Mouse (Mus musculus): ENCODE data around the gene Stk40. TPM values are rescaled to one million over a fixed set of nuclear protein-coding genes. Genes with fewer than 3 reads are reported as not detected.

The Stk40 gene
- polyA plus RNA-seq, 1 experiment from 2014 or later, result 26.5 TPM

DNA sequence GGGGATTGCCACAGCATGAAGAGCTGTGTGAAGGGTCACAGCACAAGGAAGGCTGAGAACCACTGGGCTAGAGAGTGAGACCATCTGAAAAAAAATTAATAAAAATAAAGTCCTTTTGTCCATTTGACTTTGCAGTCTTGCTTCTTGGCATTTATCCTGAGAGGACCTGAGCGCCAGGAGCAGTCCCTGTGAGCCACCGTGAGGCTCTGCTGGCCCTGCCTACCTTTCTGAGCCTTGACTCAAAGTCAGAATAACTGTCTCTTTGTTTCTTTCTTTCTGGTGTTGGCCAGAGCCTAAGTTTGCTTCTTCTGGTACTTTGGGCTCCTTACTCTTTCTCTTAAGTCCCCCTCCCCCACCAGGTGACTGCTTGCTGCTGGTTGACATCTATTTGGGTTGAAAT is 16.7 kb downstream of the Stk40 start:
- DNase-seq (ENCODE audit: low spot score), result no peak

DNA sequence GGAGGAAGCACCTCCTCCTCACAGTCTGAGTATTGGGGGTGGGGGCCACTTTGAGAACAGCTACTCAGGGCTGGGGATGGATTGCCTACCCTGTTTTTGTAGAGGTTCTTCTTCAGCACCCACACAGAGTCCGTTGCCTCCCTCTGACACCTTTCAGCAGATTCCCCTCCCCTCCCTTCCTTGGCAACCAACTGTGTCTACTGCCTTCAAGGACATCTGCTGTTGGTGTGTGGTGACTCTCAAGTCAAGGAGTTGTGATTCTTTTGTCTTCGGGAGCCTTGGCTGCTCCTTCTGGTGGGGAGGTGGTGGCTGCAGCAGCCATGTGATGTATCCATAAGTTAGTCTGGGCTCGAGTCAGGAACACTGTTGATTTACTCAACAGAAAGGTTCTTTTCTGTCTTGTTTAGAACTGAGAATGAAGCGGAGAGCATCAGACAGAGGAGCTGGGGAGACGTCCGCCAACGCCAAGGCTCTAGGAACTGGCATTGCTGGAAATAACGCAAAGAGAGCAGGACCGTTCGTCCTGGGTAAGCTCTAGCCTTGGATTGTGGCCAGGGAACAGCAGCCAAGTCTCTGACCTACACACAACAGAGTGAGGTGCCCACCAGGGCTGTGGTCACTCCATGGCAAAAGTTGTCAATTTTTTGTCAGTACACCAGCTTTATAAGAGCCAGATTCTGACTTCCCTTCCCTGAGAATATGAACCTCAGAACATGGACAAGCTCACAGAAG is 19.7 kb downstream of the Stk40 start:
- DNase-seq (ENCODE audit: low spot score), result no peak

DNA sequence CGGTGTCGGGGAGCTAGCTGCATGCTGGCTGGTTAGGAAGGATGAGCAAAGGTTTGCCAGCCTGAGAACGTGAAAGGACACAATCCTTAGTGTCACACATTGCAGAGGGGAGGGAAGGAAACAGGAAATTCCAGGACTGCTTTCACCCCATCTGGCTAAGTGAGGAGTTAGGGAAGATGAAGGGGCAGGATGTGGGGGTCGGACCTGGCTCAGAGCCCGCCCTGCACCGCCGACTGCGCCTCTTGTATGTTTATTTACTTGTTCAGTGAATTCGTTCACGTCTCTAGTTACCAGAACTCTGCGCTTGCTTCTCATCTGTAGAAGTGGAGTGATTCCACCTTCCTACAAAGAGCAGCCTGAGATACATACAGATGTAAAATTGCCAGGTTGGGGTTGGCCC is 26.7 kb downstream of the Stk40 start:
- DNase-seq (ENCODE audit: low spot score), result no peak

DNA sequence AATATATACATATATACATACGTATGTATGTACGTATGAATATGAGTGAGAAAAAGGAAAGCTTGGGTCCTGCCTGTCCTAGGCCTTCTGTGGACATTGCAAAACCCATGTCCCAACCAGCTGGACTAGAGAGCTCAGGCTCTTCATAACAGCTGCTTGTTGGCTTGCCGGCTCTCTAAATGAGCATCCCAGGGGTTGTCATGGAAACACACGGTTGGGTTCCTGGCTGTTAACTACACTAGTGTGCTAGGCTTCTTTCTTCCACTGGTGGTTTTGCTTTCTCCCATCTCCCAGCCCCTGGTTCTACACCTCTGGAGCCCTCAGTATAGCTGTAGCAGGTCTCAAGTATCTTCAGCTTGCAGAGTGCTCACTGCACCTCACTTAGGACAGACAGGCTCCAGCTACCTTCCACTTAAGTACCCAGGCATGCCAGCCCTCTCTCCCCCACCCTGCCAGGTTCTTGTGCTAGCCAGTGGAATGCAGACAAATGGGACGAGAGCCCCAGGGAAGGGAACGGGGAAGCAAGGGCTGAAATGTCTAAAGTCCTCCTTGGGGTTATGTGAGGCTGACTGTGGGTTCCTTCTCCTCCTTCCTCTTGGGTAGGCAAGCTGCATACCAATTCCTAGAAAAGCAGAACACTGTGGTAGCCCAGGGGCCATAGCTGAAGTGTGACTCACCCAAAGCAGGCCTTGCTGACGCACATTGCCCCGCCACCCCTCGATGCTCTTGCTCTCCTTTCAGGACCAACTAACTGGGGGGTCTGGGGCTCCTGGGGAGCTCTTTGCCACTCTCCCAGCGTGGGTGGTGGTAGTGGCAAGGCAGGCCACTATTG is 27.7 kb downstream of the Stk40 start:
- no peak for DNase-seq (ENCODE audit: low spot score)

DNA sequence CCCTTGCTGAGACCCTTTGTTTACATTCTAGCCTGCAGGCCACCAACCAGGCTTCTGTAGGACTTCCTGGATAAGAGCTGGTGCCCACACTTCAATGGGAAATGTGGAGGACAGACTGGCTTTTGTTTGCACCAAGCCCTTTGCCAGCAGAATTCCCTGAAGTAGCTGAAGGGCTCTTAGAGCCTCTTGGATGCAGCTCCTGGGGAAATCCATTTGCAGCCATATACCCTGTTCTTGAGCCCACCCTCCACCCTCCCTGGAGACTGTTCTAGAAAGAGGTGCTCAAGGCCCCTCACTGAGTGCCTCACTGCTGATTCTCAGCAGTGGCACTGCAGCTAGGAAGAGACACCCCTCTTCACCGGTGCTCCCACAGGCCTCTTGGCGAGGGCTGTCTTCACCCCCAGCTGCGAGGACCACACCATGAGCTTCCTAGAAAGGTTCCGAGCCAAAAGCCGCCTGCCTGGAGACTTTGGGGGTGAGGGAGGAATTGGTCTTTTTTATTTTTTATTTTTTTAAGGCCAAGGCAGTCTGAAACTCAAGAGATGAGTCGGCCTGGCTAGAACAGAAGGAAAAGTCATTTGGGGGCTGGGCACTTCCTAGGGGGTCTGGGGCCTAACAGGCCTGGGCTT is 29.0 kb downstream of the Stk40 start:
- no peak for DNase-seq (ENCODE audit: low spot score)

DNA sequence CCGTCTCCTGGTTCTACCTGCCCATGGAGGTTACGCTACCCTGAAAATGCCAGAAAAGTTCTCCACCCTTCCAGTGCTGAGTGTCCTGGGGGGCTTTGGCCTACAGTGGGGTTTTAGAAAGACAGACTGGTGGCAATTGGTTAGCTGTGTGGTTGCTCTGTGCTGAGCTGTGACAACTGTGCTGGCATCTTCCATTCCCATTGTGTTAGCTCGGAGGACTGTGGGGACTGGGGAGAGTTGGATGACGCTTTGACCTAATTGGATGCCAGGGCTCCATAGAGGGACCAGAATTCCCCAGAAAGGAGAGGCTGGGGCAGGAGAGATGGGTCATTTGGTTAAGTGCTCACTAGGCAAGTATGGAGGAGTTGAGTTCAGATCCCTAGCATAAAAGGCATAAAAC is 30.5 kb downstream of the Stk40 start:
- no peak for DNase-seq (ENCODE audit: low spot score)

DNA sequence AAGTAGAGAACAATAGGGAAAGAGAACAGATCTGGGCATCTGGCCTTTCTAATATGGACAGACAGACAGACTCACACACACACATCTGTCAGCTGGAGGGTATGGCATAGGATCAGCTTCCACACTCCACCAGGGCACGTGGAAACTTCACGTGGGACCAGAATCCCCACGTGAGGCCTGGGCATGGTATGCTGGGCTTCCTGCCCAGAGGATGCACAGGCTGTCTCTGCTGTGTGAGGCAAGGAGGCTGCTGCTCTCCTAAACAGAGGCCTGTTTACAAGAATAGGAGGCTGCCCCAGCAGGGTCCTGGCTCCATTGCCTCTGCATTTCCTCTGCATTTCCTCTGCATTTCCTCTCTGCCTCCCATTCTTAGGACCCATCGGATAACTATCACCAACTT is 30.9 kb downstream of the Stk40 start:
- no peak for DNase-seq (ENCODE audit: low spot score)

DNA sequence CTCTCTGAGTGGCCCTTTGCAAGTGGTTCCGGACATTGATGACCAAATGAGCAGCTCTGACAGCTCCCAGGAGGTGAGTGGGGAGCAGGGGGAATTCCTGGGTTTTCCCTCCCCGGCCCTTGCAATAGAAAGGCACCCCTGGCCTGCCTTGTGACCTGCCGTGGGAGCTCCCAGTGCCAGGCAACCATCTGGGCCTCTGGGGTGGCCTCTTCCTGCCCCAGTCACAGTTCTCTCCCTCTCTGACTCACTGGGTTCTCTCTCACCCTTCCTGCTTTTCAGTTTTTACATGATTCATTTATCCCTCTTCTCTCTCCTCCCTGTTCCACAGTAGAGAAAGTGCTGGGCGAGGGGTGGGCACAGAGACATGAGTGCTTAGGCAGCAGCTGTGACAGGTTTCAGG is 34.0 kb downstream of the Stk40 start:
- no peak for DNase-seq (ENCODE audit: low spot score)

DNA sequence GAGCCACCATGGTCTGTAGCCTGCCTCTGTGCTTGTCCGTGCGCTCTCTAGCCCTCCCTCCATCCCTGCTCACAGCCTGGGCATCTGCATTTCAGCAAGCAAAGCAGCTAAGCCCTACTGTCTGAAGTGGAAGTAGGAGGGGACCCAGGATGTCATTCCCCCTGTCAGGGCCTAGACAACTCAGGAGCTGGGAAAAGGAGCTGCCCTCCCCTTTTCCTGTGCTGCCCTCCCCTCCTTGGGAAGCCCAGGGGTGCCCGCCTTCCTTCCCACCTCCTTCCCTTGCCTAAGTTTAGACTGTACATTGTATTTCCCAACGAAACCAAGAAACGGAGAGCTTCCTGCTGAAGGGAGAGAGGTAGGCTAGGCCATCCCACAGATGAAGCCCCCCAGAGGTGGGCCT is 37.3 kb downstream of the Stk40 start:
- DNase-seq (ENCODE audit: low spot score), result no peak

DNA sequence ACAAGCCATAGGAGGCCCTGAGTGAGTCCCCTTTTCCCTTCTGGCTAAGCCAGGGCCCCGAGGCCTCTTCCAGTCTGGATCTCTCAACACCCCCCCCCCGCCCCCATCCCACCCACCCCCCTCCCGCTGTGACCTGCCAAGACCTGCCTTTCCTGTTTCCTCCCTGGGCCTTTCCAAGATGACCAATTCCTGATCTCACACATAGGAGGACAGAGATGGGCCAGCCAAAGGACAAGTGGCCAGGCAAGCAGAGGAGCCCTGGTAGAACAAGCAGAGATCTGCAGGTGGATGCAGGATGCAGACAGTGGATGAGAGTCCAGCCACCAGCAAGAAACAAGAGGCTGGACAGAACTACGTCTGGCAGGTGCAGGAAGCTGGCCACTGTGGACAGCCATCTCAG is 41.6 kb downstream of the Stk40 start:
- DNase-seq (ENCODE audit: low spot score), result no peak

DNA sequence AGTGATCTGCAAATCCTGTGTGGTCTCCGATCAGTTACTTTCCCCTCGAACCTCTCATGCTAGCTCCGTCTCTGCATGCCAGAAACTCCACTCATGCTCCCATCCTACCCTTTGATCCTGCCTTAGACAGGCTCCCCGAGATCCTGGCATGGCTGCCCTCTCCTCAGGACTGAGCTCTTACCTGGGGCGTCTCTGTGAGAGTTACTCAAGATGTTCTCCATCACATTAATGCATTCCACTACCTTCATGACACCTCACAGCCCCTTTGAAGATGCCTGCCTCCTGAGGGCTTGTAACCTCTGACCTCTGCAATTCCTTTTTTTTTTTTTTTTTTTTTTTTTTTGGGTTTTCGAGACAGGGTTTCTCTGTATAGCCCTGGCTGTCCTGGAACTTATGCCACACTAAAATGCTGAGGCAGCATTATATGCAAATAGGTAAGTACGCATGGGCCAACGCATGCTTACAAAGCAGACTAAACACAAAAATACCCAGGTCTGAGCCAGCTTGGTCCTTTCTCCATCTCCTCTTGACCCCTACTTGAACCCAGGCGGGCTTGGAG is 43.3 kb downstream of the Stk40 start:
- DNase-seq (ENCODE audit: low spot score), result no peak

DNA sequence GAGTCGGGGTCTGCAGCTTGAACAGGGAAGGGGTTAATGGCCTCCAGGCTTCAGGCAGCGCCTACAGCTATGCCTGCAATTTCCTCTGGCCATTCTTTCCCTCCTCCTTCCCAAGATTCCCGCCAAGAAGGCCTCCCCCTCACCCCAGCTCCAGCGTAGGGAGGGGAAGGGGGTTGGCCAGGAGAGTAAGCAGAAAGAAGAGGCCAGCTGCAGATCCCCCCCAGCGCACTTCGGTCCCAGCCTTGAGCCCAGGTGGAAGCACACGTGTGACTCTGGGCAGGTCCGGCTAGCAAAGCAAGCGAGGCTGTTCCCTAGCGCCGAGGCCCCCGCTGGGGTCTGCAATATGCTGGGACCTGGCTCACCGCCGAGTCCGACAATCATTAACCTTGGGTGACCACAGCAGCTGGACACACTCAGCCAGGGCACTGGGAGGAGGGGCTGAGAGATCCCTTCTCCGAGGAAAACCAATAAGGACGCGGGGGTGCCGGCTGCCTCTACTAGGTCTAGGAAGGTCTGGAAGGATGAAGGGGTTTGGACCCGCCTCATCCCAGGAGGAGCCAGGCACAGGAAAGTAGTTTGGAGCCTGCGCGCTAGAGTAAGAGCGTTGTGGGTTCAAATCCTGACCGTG is 43.9 kb downstream of the Stk40 start, which contains the start of gene Eva1b:
Gene Eva1b, plus strand, starts transcription at position 212 of the 628 bp plus-strand sequence.
- no peak for DNase-seq (ENCODE audit: low spot score)

DNA sequence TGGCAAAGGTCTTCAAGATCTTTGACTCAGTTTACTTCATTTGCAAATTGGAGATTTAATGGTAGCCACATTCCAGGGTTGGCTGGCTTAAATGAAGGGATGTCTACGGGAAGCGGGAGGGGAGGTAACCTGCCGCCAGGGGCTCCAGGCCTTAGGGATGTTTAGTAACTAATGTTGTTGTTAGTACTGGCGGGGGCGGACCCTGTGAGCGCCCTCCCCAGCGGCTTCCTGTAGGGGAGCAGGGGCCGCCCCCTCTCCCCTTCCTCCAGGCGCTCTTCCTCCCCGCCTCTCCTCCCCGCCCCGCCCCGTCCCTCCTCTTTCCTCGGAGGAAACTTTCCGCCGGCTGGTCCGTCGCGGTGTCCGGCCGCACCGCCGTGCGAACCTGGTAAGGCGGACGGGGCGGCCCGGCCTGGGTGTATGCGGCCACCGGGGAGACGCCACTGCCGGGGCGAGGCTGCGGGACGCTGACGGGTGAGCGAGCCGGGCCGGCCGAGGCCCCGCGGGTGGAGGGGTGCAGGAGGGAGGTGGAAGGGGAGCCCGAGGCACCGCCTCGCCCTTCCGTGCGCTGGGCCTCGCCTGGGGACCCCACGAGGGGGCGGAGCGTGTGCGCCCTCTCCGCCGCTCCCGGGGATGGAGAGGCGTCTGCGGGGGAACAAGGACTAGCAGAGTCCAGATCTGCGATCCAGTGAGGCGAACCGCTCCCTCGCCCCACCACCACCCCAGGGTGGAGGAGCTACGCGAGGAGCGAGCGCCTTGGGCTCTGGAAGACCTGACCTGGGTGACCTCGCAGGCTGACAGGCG is 44.6 kb downstream of the Stk40 start:
- peak; percentile 78 for DNase-seq (ENCODE audit: low spot score)

DNA sequence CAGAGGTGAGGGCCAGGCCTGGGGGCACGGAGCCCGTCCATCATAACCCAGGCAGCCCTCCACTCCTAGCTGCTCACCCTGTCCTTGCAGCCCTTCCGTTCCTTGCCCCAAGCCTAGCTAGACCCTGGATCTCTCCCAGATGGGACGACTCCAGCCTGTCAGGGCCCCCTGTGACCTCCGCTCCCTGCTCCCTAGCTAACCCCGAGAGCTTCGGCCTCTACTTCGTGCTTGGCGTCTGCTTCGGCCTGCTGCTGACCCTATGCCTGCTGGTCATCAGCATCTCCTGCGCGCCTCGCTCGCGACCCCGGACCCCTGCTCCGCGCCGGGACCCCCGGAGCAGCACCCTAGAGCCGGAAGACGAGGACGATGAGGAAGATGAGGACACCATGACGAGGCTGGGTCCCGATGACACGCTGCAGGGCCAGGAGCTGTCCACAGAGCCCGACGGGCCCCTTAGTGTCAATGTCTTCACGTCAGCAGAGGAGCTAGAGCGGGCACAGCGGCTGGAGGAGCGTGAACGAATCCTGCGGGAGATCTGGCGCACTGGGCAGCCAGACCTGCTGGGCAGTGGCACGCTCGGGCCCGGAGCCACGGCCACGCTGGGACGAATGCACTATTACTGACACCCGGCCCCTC is 45.4 kb downstream of the Stk40 start:
- no peak for DNase-seq (ENCODE audit: low spot score)

DNA sequence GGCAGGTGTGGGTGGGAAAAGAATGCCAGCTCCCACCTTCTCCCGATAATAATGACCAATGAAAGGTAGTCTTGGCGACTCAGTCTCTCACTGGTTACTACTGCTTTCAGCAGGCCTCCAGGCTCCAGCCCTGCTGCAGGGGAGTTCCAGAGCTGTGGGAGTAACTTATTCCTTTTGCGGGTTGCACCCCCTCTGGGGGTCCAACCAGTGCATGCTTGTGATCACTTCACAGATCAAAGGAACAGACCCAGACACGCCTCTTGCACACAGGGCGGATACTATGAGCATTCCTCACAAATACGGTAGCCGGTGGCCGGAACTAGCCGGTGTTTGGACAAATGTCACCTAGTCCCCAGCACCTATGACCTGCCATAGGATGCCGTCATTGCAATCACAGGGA is 46.0 kb downstream of the Stk40 start:
- DNase-seq (ENCODE audit: low spot score), result no peak

DNA sequence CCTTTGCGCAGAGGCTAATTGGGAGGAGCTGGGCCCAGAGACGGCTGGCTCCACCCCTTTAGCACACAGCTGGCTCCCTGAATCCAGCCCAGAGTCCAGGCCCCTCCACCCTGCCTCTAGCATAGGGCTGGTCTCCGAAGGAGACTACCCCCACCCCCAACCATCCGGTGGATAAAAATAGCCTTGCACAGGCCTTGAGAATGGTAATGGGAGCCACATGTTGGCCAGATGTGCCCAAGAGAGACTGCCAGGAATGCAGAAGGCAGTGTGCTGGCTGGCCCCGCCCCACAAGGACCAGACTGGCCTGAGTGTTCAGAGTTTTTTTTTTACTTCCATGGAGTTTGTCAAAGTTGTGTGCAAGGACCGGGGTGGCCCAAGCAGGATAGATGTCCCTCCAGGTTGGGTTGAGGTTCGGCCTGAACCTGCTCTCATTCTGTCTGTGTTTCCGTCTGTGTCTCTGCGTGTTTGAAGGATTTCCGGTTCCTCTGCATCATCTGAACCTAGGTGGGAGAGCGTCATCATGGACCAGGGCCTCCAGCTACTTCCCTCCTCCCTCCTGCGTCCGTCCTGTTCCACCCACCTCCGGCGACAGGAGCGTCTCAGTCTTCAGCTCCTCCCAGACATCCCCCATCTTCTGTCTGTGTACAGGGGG is 46.7 kb downstream of the Stk40 start:
- DNase-seq (ENCODE audit: low spot score), result no peak

DNA sequence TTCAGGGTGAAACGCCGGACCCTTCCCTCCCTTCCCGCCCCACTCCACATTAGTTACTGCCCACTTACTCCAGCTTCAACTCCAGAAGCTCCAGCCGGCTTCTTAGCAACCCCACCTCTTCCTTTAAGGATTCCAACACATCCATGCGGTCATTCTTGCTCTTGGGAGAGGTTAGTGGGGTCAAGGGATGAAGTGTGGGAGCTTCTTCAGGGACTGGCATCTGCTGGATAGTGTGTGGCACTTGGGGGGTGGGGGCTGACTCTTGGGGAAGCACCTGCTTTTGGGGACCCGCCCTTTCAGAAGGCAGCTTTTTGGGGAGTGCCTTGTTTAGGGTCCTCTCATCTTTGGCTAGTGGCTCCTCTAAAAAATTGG is 47.2 kb downstream of the Stk40 start:
- DNase-seq (ENCODE audit: low spot score), result no peak

DNA sequence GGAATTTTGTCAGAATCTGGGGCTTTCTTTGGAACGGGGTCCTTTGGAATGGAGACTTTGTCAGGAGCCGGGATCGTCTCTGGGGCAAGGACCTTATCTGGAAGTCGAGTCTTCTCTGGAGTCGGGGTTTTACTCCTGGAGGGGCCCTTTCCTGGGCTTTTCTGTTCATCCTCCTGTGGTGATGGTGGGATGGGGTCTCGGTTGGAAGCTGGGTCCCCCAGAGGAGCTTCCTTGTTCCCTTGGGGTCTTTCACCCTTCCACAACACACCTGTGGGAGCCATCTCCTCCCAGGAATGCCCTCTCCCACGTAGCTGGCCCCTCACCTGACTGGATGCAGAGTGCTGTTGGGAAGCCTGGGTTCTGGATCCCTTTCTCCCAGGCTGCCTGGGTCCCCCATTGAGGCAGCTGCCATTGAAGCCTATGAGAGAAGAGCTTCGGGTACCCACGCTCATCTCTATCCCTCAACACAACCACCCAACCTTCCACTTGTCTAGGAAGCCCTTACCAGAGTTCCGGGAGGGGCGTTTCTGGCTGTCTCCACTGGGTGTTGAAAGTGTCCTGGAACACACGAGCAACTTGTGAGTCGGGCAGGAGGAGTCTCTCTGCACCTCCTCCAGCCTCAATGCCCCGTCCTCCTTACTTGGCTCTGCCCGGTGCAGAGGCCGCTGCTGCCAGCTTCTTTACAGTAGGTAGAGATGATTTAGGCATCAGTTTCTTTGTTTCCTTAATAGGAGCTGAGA is 48.1 kb downstream of the Stk40 start:
- DNase-seq (ENCODE audit: low spot score), result no peak

DNA sequence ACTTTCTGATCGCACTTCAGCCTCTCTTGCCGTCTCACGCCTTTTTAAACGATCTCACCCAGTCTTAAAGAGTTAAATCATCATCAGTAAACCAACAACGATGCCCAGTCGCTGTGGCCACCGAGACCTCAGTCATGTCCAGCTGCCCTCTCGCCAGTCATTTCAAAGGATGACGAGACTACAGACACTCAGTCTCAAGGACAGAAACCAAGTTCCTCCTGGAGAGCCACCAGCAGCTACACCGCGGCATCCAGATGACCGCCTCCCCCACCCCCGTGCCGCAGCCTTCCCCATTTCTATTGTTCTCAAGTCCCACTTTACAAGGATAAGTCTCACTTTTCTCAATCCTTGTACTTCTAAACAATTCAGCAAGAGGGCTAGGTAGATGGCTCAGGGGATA is 49.1 kb downstream of the Stk40 start:
- DNase-seq (ENCODE audit: low spot score), result no peak
